Mouse (Mus musculus): ENCODE data around the gene Vsnl1. TPM values are rescaled to one million over a fixed set of nuclear protein-coding genes. Genes with fewer than 3 reads are reported as not detected.

The Vsnl1 gene
- polyA plus RNA-seq, 1 experiment from 2014 or later: 4.5 TPM

- Histone ChIP-seq H3K9ac (ENCODE audit: low read length) (no peak overlapping the region), H3K4me2 (ENCODE audit: low read depth) (no peak overlapping the region), H3K27me3 (ENCODE audit: control insufficient read depth, insufficient read depth, low read length) (no peaks in the 10 kb centered on the region), H3K4me3 (ENCODE audit: low read depth, low read length) (no peak overlapping the region), H3K27ac (ENCODE audit: low read depth, low read length) (no peak overlapping the region), H3K36me3 (ENCODE audit: control insufficient read depth, insufficient read depth, low read length) (no peaks in the 10 kb centered on the region), H3K9me3 (ENCODE audit: control insufficient read depth, low read length) (no peaks in the 10 kb centered on the region), H3K4me1 (ENCODE audit: control insufficient read depth, insufficient read depth, low read length) (no peaks in the 10 kb centered on the region)
- ATAC-seq (ENCODE audit: insufficient read depth, low FRiP score, low TSS enrichment) (no peak), DNase-seq (ENCODE audit: low spot score) (no peak)
- 86% methylated on average over 6 of the region's 6 CpGs for WGBS
Measured at GRCm38 (mm10) chr12:11362435-11362834, 74.0 kb downstream of the Vsnl1 start.

GRCm38 (mm10) chr12:11350895-11351294 lies 85.5 kb downstream of the Vsnl1 start:
- ATAC-seq (ENCODE audit: insufficient read depth, low FRiP score, low TSS enrichment) (peak; percentile 77), DNase-seq (ENCODE audit: low spot score) (peak; percentile 83)
- Histone ChIP-seq H3K27ac (ENCODE audit: low read depth, low read length) (no peak overlapping the region), H3K4me2 (ENCODE audit: low read depth) (no peak overlapping the region), H3K27me3 (ENCODE audit: control insufficient read depth, insufficient read depth, low read length) (no peaks in the 10 kb centered on the region), H3K4me1 (ENCODE audit: control insufficient read depth, insufficient read depth, low read length) (no peaks in the 10 kb centered on the region), H3K36me3 (ENCODE audit: control insufficient read depth, insufficient read depth, low read length) (no peaks in the 10 kb centered on the region), H3K9ac (ENCODE audit: low read length) (no peak overlapping the region), H3K9me3 (ENCODE audit: control insufficient read depth, low read length) (no peaks in the 10 kb centered on the region), H3K4me3 (ENCODE audit: low read depth, low read length) (no peak overlapping the region)
- WGBS: 50% methylated on average over 5 of the region's 5 CpGs

- no peaks in the 10 kb centered on the region for H3K9me3 ChIP-seq (ENCODE audit: control insufficient read depth, low read length)
- H3K4me1 ChIP-seq (ENCODE audit: control insufficient read depth, insufficient read depth, low read length): no peaks in the 10 kb centered on the region
- H3K27ac ChIP-seq (ENCODE audit: low read depth, low read length): no peak overlapping the region
- ATAC-seq (ENCODE audit: insufficient read depth, low FRiP score, low TSS enrichment): no peak
- no peaks in the 10 kb centered on the region for H3K36me3 ChIP-seq (ENCODE audit: control insufficient read depth, insufficient read depth, low read length)
- WGBS: 64% methylated on average over 4 of the region's 5 CpGs
- H3K27me3 ChIP-seq (ENCODE audit: control insufficient read depth, insufficient read depth, low read length): no peaks in the 10 kb centered on the region
- no peak overlapping the region for H3K9ac ChIP-seq (ENCODE audit: low read length)
- H3K4me3 ChIP-seq (ENCODE audit: low read depth, low read length): no peak overlapping the region
- no peak overlapping the region for H3K4me2 ChIP-seq (ENCODE audit: low read depth)
- no peak for DNase-seq (ENCODE audit: low spot score)
Measured at GRCm38 (mm10) chr12:11349870-11350269, 86.5 kb downstream of the Vsnl1 start.

DNA sequence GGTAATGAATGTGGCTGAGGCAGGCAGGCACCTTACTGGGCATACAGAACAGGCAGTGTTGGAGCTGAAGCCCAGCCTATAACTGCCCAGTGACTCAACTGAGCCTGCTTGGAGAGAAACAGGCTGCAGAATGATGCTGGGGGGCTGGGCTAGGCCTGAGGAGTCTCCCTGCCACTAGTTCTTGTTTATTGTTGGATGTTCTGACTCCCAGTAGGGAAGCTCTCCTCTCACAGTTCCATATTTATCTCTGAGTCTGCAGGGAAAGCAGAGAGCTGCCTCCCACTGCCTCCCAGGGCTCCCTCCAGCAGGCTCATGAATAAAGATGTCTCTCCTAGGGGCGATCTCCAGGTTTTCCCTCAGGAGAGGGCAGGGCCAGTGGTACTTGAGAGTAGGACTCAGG lies 88.0 kb downstream of the Vsnl1 start:
- 8% methylated on average over 1 of the region's 1 CpGs for WGBS
- H3K4me2 ChIP-seq (ENCODE audit: low read depth): no peak overlapping the region
- DNase-seq (ENCODE audit: low spot score) (no peak), ATAC-seq (ENCODE audit: insufficient read depth, low FRiP score, low TSS enrichment) (no peak)
- H3K4me1 ChIP-seq (ENCODE audit: control insufficient read depth, insufficient read depth, low read length): no peaks in the 10 kb centered on the region
- no peak overlapping the region for H3K9ac ChIP-seq (ENCODE audit: low read length)
- no peaks in the 10 kb centered on the region for H3K36me3 ChIP-seq (ENCODE audit: control insufficient read depth, insufficient read depth, low read length)
- H3K4me3 ChIP-seq (ENCODE audit: low read depth, low read length): no peak overlapping the region
- H3K27ac ChIP-seq (ENCODE audit: low read depth, low read length): no peak overlapping the region
- H3K27me3 ChIP-seq (ENCODE audit: control insufficient read depth, insufficient read depth, low read length): no peaks in the 10 kb centered on the region
- H3K9me3 ChIP-seq (ENCODE audit: control insufficient read depth, low read length): no peaks in the 10 kb centered on the region

- WGBS: 56% methylated on average over 2 of the region's 2 CpGs
- no peak for DNase-seq (ENCODE audit: low spot score)
Measured at GRCm38 (mm10) chr12:11345963-11346362, 90.5 kb downstream of the Vsnl1 start.

DNA sequence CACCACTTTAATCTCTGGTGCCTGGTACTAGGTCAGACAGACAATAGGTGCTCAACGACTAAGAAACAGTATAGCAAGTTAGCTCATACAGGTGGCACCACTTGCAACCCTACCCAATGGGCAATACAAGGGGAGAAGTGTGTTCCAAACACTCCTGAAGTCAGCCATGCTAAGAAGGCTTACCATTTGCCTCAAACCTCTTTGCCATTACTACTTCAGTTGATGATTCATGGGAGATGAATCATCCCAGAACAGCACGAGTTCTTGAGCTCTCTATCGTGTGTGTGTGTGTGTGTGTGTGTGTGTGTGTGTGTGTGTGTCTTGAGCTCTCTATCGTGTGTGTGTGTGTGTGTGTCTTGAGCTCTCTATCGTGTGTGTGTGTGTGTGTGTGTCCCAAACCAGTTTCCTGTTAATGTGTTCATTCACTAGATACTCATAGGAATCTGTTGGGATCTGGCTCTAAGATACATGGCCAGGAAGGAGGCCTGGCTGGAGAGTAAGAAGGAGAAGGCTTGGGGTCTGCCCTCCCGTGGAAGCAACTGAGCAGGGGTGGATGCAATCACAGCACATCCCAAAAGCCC lies 94.3 kb downstream of the Vsnl1 start:
- DNase-seq (ENCODE audit: low spot score) (no peak), ATAC-seq (ENCODE audit: insufficient read depth, low FRiP score, low TSS enrichment) (no peak)
- Histone ChIP-seq H3K4me3 (ENCODE audit: low read depth, low read length) (no peak overlapping the region), H3K4me1 (ENCODE audit: control insufficient read depth, insufficient read depth, low read length) (no peaks in the 10 kb centered on the region), H3K9ac (ENCODE audit: low read length) (no peak overlapping the region), H3K36me3 (ENCODE audit: control insufficient read depth, insufficient read depth, low read length) (no peaks in the 10 kb centered on the region), H3K27ac (ENCODE audit: low read depth, low read length) (no peak overlapping the region), H3K27me3 (ENCODE audit: control insufficient read depth, insufficient read depth, low read length) (no peaks in the 10 kb centered on the region), H3K4me2 (ENCODE audit: low read depth) (no peak overlapping the region), H3K9me3 (ENCODE audit: control insufficient read depth, low read length) (no peaks in the 10 kb centered on the region)
- 82% methylated on average over 6 of the region's 6 CpGs for WGBS

More at GRCm38 (mm10) chr12:11345963-11346362, 90.5 kb downstream of the Vsnl1 start:
- H3K36me3 ChIP-seq (ENCODE audit: control insufficient read depth, insufficient read depth, low read length): no peaks in the 10 kb centered on the region
- no peak for ATAC-seq (ENCODE audit: insufficient read depth, low FRiP score, low TSS enrichment)
- no peak overlapping the region for H3K4me2 ChIP-seq (ENCODE audit: low read depth)
- H3K27ac ChIP-seq (ENCODE audit: low read depth, low read length): no peak overlapping the region
- H3K4me3 ChIP-seq (ENCODE audit: low read depth, low read length): no peak overlapping the region
- no peaks in the 10 kb centered on the region for H3K27me3 ChIP-seq (ENCODE audit: control insufficient read depth, insufficient read depth, low read length)
- H3K9ac ChIP-seq (ENCODE audit: low read length): no peak overlapping the region
- H3K9me3 ChIP-seq (ENCODE audit: control insufficient read depth, low read length): no peaks in the 10 kb centered on the region
- no peaks in the 10 kb centered on the region for H3K4me1 ChIP-seq (ENCODE audit: control insufficient read depth, insufficient read depth, low read length)

GRCm38 (mm10) chr12:11338251-11338650 lies 98.2 kb downstream of the Vsnl1 start:
- Histone ChIP-seq H3K27ac (ENCODE audit: low read depth, low read length) (no peak overlapping the region), H3K9ac (ENCODE audit: low read length) (no peak overlapping the region), H3K4me1 (ENCODE audit: control insufficient read depth, insufficient read depth, low read length) (no peaks in the 10 kb centered on the region), H3K4me3 (ENCODE audit: low read depth, low read length) (no peak overlapping the region), H3K9me3 (ENCODE audit: control insufficient read depth, low read length) (no peaks in the 10 kb centered on the region), H3K27me3 (ENCODE audit: control insufficient read depth, insufficient read depth, low read length) (no peaks in the 10 kb centered on the region), H3K4me2 (ENCODE audit: low read depth) (no peak overlapping the region), H3K36me3 (ENCODE audit: control insufficient read depth, insufficient read depth, low read length) (no peaks in the 10 kb centered on the region)
- ATAC-seq (ENCODE audit: insufficient read depth, low FRiP score, low TSS enrichment): no peak
- no peak for DNase-seq (ENCODE audit: low spot score)
- 91% methylated on average over 2 of the region's 2 CpGs for WGBS

GRCm38 (mm10) chr12:11336845-11337244 lies 99.6 kb downstream of the Vsnl1 start:
- H3K9me3 ChIP-seq (ENCODE audit: control insufficient read depth, low read length): no peaks in the 10 kb centered on the region
- no peak overlapping the region for H3K9ac ChIP-seq (ENCODE audit: low read length)
- no peak for ATAC-seq (ENCODE audit: insufficient read depth, low FRiP score, low TSS enrichment)
- no peaks in the 10 kb centered on the region for H3K27me3 ChIP-seq (ENCODE audit: control insufficient read depth, insufficient read depth, low read length)
- H3K27ac ChIP-seq (ENCODE audit: low read depth, low read length): no peak overlapping the region
- no peak overlapping the region for H3K4me2 ChIP-seq (ENCODE audit: low read depth)
- H3K36me3 ChIP-seq (ENCODE audit: control insufficient read depth, insufficient read depth, low read length): no peaks in the 10 kb centered on the region
- no peaks in the 10 kb centered on the region for H3K4me1 ChIP-seq (ENCODE audit: control insufficient read depth, insufficient read depth, low read length)
- 41% methylated on average over 4 of the region's 4 CpGs for WGBS
- H3K4me3 ChIP-seq (ENCODE audit: low read depth, low read length): no peak overlapping the region
- DNase-seq (ENCODE audit: low spot score): peak; percentile 37

DNA sequence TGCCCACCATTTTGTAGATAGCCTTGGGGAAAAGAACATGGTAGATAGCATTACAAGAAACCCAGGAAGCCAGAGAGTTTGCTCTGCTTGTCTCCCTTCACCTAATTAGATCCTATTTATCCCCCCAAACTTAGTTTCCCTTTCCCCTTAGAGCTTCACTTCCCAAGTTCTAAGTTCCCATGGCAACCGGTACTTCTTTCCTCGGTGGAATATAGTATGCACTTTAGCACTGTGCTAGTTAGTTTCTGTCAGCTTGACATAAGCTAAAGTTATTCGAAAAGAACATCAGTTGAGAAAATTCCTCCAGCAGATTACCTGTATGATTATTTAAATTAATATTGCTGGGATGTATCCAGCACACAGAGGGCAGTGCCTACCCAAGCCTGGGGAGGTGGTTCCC lies 109.9 kb downstream of the Vsnl1 start:
- DNase-seq (ENCODE audit: low spot score): no peak
- Histone ChIP-seq H3K4me2 (ENCODE audit: low read depth) (no peak overlapping the region), H3K4me3 (ENCODE audit: low read depth, low read length) (no peak overlapping the region), H3K4me1 (ENCODE audit: control insufficient read depth, insufficient read depth, low read length) (no peaks in the 10 kb centered on the region), H3K9ac (ENCODE audit: low read length) (no peak overlapping the region), H3K9me3 (ENCODE audit: control insufficient read depth, low read length) (no peaks in the 10 kb centered on the region), H3K36me3 (ENCODE audit: control insufficient read depth, insufficient read depth, low read length) (no peaks in the 10 kb centered on the region), H3K27ac (ENCODE audit: low read depth, low read length) (no peak overlapping the region), H3K27me3 (ENCODE audit: control insufficient read depth, insufficient read depth, low read length) (no peaks in the 10 kb centered on the region)
- ATAC-seq (ENCODE audit: insufficient read depth, low FRiP score, low TSS enrichment): no peak
- WGBS: 90% methylated on average over 3 of the region's 3 CpGs
